Mouse (Mus musculus) gastrocnemius, postnatal 25 days (tissue): ENCODE measurements at regions not wholly inside any gene's neighbourhood (a gene's known extent, or its start where the extent isn't known, plus 50 kb on each side); places are given as distances from the start of the nearest gene placed in this dataset.

Experiments
- DNase-seq: peaks from one replicate; pipeline ENCODE4 v3.0.0; 2022

GRCm38 (mm10) chr2:178596312-178597083, 166.2 kb downstream of the Cdh26 start:
- no peak for DNase-seq

- no peak for DNase-seq
Measured at GRCm38 (mm10) chr2:178597084-178597470, 166.7 kb downstream of the Cdh26 start.

- no peak for DNase-seq
Measured at GRCm38 (mm10) chr2:178598371-178598770, 168.0 kb downstream of the Cdh26 start.

DNA sequence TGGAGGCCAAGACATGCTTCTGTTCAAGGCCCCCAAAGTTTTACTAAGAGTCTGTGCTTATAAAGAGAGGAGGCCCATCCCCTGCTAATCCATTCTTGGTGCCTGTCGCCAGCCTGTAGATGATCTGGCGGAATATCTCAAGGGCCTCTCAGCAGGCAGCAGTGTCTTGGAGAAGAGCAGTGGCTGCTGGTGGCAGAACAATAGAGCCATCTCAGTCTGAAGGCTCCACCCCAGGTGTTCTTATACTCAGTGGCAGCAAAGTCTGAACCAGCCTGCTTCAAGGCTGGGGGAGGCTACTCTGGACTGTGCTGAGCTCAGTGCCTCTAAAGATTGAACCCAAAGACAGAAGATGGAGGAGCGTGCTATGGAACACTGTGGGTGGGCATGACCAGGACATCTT, 168.5 kb downstream of the Cdh26 start:
- DNase-seq: no peak

DNA sequence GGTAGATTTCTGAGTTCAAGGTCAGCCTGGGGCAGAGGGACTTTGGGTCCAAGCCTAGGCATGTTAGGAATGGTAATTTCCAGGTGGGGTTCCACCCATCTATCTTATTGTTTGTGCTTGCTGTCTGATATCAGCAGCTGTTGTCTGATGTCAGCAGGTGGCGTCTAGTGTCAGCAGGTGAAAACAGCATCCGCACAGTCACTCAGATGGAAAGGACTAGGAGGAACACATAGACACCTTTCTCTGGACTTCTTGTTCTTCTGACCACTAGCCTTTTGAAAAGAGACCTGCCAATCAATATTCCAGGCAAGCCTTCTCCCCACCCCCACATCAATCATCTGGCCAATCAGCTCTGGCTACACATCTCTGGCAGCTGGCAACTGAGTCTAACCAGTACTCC, 173.1 kb downstream of the Cdh26 start:
- no peak for DNase-seq

GRCm38 (mm10) chr2:178606733-178607132, 176.4 kb downstream of the Cdh26 start:
- peak; percentile 73 for DNase-seq

- no peak for DNase-seq
Measured at GRCm38 (mm10) chr2:178610211-178610975, 180.1 kb downstream of the Cdh26 start.

- DNase-seq: no peak
Measured at GRCm38 (mm10) chr2:178614761-178615160, 184.4 kb downstream of the Cdh26 start.

- DNase-seq: no peak
Measured at GRCm38 (mm10) chr2:178622801-178623200, 192.5 kb downstream of the Cdh26 start.

GRCm38 (mm10) chr2:178624475-178624874, 194.1 kb downstream of the Cdh26 start:
- DNase-seq: no peak

GRCm38 (mm10) chr2:178624907-178625306, 194.6 kb downstream of the Cdh26 start:
- DNase-seq: no peak

DNA sequence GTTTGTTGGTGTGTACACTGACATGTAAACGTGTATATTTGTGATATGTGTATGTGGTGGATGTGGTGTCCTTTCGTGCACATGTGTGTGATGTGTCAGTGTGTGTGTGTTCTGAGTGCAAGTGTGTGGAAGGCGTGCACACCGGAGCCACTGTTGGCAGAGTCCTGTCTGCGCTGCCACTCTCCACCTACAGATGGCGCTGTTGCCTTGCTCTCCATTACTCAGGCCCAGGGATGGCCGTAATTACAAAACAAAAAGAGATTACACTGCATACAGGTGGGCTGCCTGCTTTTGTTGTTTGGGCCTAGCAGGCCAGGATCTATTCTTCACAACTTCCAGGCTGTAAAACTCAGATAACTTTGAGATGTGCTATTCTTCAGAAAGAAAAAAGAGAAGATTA, 199.4 kb downstream of the Cdh26 start:
- no peak for DNase-seq

GRCm38 (mm10) chr2:178630511-178630910, 200.2 kb downstream of the Cdh26 start:
- DNase-seq: no peak

DNA sequence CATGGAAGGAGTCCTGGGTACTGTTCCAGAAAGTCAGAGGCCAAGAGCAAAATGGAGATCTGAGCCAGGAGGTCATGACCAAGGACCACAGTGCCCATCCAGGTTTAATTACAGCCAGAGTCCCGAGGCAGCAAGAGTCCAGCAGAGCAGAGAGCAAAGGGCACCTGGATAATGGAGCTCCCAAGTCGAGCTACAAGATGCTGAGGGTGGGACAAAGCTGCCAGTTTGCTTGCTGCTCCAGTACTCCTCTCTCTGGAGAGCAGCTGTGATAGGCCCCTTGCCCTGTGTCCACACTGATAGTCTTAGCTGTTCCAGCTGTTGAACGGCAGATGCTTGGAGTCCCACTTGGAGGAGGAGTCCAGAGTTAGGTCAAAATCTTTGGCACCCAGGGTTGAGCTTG, 201.0 kb downstream of the Cdh26 start:
- DNase-seq: no peak

- DNase-seq: no peak
Measured at GRCm38 (mm10) chr2:178631966-178632365, 201.6 kb downstream of the Cdh26 start.

GRCm38 (mm10) chr2:178632831-178633585, 202.7 kb downstream of the Cdh26 start:
- DNase-seq: no peak

DNA sequence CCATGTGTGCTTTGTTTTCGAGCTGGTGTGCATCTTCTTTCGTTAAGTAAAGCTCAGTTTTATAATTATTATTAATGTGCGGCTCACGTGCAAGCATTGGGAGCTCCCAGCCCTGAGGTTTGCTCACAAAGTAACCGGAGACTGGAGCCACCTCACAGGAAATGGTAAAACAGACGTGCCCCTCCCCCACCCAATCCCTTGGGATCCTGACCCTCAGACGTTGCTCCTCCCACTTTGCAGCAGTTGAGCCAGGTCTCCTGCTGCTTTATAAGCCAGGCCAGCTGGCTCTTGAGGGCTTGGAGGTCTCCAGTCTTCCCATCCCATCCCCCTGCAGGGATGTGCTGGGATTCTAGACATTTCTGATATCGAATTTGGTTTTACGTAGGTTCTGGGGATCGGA, 203.8 kb downstream of the Cdh26 start:
- no peak for DNase-seq

- no peak for DNase-seq
Measured at GRCm38 (mm10) chr2:178635685-178636084, 205.4 kb downstream of the Cdh26 start.

- DNase-seq: no peak
Measured at GRCm38 (mm10) chr2:178636901-178637300, 206.6 kb downstream of the Cdh26 start.

DNA sequence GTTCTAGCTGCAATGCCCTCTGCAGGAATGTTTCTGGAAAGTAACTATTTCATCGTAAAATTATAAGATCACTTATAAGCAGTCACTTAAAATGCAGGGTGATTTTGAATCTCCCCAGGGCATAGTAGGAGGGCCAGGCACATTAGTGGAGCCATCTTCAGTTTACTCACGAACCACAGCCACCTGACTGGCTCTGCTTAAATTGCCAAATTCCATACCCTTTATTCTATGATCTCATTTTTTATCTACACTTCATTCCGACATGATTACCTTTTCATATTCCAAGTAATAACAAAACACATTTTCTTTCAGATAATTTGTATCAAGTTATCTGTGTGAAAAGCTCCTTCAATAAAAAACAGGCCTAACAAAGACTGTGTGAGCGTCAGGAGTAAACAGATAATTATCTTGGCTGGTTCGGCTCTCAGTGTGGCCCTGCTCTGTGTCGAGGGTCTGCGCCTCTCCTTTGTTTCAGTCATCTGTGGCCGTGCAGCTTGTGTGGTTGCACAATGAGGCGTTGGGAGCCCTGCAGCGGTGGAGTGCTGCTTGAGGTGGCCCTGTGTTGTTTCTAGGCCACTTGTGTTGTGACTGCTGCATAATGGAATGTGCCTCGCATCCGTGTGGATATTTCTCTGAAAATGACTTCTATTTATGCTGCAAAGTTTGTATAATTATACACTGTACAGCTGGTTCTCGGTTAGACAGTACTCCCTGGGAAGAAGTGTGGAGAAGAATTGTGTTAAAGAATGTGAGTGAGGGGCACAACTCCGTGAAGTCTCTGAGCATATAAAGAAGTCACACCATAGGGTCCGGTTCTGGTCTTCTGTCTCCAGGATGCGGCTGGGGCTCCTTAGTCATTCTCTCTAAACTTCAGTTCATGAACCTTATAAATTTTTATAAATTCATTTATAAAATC, 212.1 kb downstream of the Cdh26 start:
- no peak for DNase-seq

- no peak for DNase-seq
Measured at GRCm38 (mm10) chr2:178643053-178643402, 212.7 kb downstream of the Cdh26 start.

GRCm38 (mm10) chr2:178643841-178644240, 213.5 kb downstream of the Cdh26 start:
- no peak for DNase-seq
